In the genomic region with DNA sequence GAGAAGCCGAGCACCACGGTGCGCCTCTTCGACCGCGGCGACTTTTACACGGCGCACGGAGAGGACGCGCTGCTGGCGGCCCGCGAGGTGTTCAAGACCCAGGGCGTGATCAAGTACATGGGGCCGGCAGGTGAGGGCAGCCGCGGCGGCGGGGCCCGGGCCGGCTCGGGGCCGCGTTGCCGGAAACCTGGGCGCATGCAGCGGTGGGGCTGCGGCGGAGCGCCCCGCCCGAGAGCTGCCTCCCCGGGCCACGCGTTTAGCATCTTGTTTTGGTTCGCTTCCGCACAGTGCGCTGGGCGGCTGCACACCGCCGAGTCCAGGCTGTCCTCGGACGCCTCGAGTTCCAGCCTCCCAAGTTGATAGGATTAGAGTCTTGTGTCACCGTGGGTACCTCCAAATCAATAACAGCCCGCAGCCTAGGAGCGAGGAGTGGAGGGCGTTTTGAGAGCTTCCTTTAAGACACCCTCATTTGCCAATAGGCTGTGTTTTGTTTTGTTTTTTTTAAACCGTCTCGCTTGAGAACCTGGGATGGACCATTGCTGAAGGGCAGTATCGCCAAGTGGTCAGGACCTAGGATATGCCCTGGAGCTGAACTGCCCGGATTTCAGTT, we compare ENCODE assay signal across 7 mouse cellular contexts. TPM values are rescaled to one million over a fixed set of nuclear protein-coding genes. Genes with fewer than 3 reads are reported as not detected.
A peak's percentile ranks its signal among the peaks of the same experiment; 100 is the strongest.
DNase-seq lines count a peak whose midpoint lies in the region; ATAC-seq and TF ChIP-seq lines count a peak whose summit lies in the region.

No protein-coding gene starts in this region.

- ATAC-seq in granulocyte monocyte progenitor cell, adult 5-6 weeks (replicated peaks; ENCODE audit: poor library complexity, severe bottlenecking), result peak; percentile 64
- ATAC-seq in limb, embryonic 15.5 days (ENCODE audit: insufficient number of reproducible peaks, low FRiP score, low TSS enrichment, low read depth), result peak; percentile 36; the same call in 1 of the 2 replicates
- peak; percentile 69 for ATAC-seq in midbrain, embryonic 15.5 days (replicated peaks)

- DNase-seq in urinary bladder, postnatal 14 days (ENCODE audit: low spot score), result peak; percentile 48
- no peak for DNase-seq in urinary bladder, postnatal 4 days (ENCODE audit: low spot score in 2 of 2)
- peak; percentile 60 for DNase-seq in thymus, adult 2 months

- H3K4me2 ChIP-seq in limb, embryonic 15.5 days, result peak overlapping the region; percentile 78
- H3K4me2 ChIP-seq in midbrain, embryonic 15.5 days, result peak overlapping the region; percentile 86

- TF ChIP-seq POLR2A in thymus, adult 2 months (IDR thresholded peaks at IDR 0.05; ENCODE audit: control insufficient read depth, extremely low read depth, insufficient read depth, low read length, poor library complexity), result no peak

- H3K27me3 ChIP-seq in limb, embryonic 15.5 days, result no peaks in the 10 kb centered on the region
- H3K27me3 ChIP-seq in midbrain, embryonic 15.5 days (replicated peaks), result no peaks in the 10 kb centered on the region
- no peaks in the 10 kb centered on the region for H3K27me3 ChIP-seq in thymus, adult 2 months (ENCODE audit: control insufficient read depth, insufficient read depth, low read length)

- H3K4me1 ChIP-seq in brown adipose tissue, adult 24 weeks (ENCODE audit: control insufficient read depth, insufficient read depth, insufficient read length, low read length), result peaks cover 4% of the 10 kb centered on the region; the same call in 1 of the 2 replicates
- peaks cover 24% of the 10 kb centered on the region for H3K4me1 ChIP-seq in limb, embryonic 15.5 days
- H3K4me1 ChIP-seq in midbrain, embryonic 15.5 days, result peaks cover 27% of the 10 kb centered on the region
- H3K4me1 ChIP-seq in thymus, adult 2 months (replicated peaks; ENCODE audit: control insufficient read depth, insufficient read depth, low read length), result peaks cover 10% of the 10 kb centered on the region

- no peaks in the 10 kb centered on the region for H3K9me3 ChIP-seq in limb, embryonic 15.5 days
- no peaks in the 10 kb centered on the region for H3K9me3 ChIP-seq in midbrain, embryonic 15.5 days

- H3K4me3 ChIP-seq in brown adipose tissue, adult 24 weeks (ENCODE audit: insufficient read depth, low read depth, low read length), result peak overlapping the region; percentile 75
- H3K4me3 ChIP-seq in limb, embryonic 15.5 days, result peak overlapping the region; percentile 97
- peak overlapping the region; percentile 95 for H3K4me3 ChIP-seq in midbrain, embryonic 15.5 days
- H3K4me3 ChIP-seq in thymus, adult 2 months (ENCODE audit: control insufficient read depth, insufficient read depth, low read length), result peak overlapping the region; percentile 71

- peak overlapping the region; percentile 78 for H3K9ac ChIP-seq in limb, embryonic 15.5 days
- peak overlapping the region; percentile 79 for H3K9ac ChIP-seq in midbrain, embryonic 15.5 days

- WGBS in limb, embryonic 15.5 days, result under 1% methylated on average over 54 of the region's 54 CpGs
- WGBS in midbrain, embryonic 15.5 days, result 0% methylated on average over 54 of the region's 54 CpGs
- under 1% methylated on average over 54 of the region's 54 CpGs for WGBS in thymus, adult 2 months

- no peak overlapping the region for H3K27ac ChIP-seq in brown adipose tissue, adult 24 weeks (replicated peaks; ENCODE audit: low read depth, low read length)
- peak overlapping the region; percentile 87 for H3K27ac ChIP-seq in limb, embryonic 15.5 days
- peak overlapping the region; percentile 88 for H3K27ac ChIP-seq in midbrain, embryonic 15.5 days
- peak overlapping the region; percentile 8 for H3K27ac ChIP-seq in thymus, adult 2 months (ENCODE audit: control insufficient read depth, insufficient read depth, low read length)

- H3K36me3 ChIP-seq in limb, embryonic 15.5 days, result no peaks in the 10 kb centered on the region
- no peaks in the 10 kb centered on the region for H3K36me3 ChIP-seq in midbrain, embryonic 15.5 days (replicated peaks)
- no peaks in the 10 kb centered on the region for H3K36me3 ChIP-seq in thymus, adult 2 months (ENCODE audit: control insufficient read depth, insufficient read depth, low read length)

- TF ChIP-seq CTCF in thymus, adult 2 months (IDR thresholded peaks at IDR 0.05; ENCODE audit: borderline replicate concordance, control insufficient read depth, extremely low read depth, insufficient read depth, low read length, poor library complexity), result no peak

RNA-seq across cellular contexts. Expression of a gene that starts 0.7 kb away (rescaled TPM):
- polyA plus RNA-seq in brown adipose tissue, adult 24 weeks (2012; ENCODE audit: insufficient read depth, insufficient read length, missing spikeins), result 17.3 and 19.6 TPM in 2 replicates
- 51.5 and 51.7 TPM in 2 replicates for total RNA-seq in granulocyte monocyte progenitor cell, adult 5-6 weeks (2014; fragmentation: Nextera tagmentation)
- 83.1 and 94.5 TPM in 2 replicates for total RNA-seq in granulocyte monocyte progenitor cell, adult 5-6 weeks (2017)
- 54.3 and 61.8 TPM in 2 replicates for polyA plus RNA-seq in limb, embryonic 15.5 days (2015; fragmentation: Nextera tagmentation; extraction: Ambion mirVana)
- 61.4 and 67.3 TPM in 2 replicates for polyA plus RNA-seq in midbrain, embryonic 15.5 days (2015; fragmentation: Nextera tagmentation; extraction: Ambion mirVana)
- polyA plus RNA-seq in thymus, adult 2 months (2012; rRNA removed), result 17.8 and 22.8 TPM in 2 replicates

RNA-seq across cellular contexts. Expression of a gene that starts 37.0 kb away (rescaled TPM):
- not detected in 2 replicates for polyA plus RNA-seq in brown adipose tissue, adult 24 weeks (2012; ENCODE audit: insufficient read depth, insufficient read length, missing spikeins)
- total RNA-seq in granulocyte monocyte progenitor cell, adult 5-6 weeks (2014; fragmentation: Nextera tagmentation), result not detected in 2 replicates
- total RNA-seq in granulocyte monocyte progenitor cell, adult 5-6 weeks (2017), result 0.15 and 0.26 TPM in 2 replicates
- 63.4 and 67.4 TPM in 2 replicates for polyA plus RNA-seq in limb, embryonic 15.5 days (2015; fragmentation: Nextera tagmentation; extraction: Ambion mirVana)
- 3.0 TPM in 2 replicates for polyA plus RNA-seq in midbrain, embryonic 15.5 days (2015; fragmentation: Nextera tagmentation; extraction: Ambion mirVana)
- 29.3 and 37.4 TPM in 2 replicates for polyA plus RNA-seq in thymus, adult 2 months (2012; rRNA removed)

Comparison
In these comparisons a context has a peak if more than half of its experiments do, and no peak if none do; other contexts are left out.
1. DNase-seq: peak in urinary bladder, postnatal 14 days (single experiment) and thymus, adult 2 months (single experiment); none in urinary bladder, postnatal 4 days (0 of 2).
2. Peak in every context shown above with its lines, with median percentiles within 50 percentile points of each other: H3K4me3 ChIP-seq and ATAC-seq.